Mouse (Mus musculus) C2C12 (cell line): ENCODE results near the gene Cdc42ep4. TPM values are rescaled to one million over a fixed set of nuclear protein-coding genes. Genes with fewer than 3 reads are reported as not detected.

Experiments used
- H3K27me3 ChIP-seq: one replicate; pipeline ENCODE4 v1.6.1; 2011; ENCODE audit not compliant: control insufficient read depth, insufficient read depth, insufficient read length
- H3K36me3 ChIP-seq: one replicate; pipeline ENCODE4 v1.6.1; 2011; ENCODE audit not compliant: control insufficient read depth, insufficient read depth
- H3K4me3 ChIP-seq: one replicate; pipeline ENCODE4 v1.5.1; 2011; ENCODE audit warnings: mild to moderate bottlenecking, control low read depth; ENCODE audit not compliant: poor library complexity, insufficient read depth, severe bottlenecking
- H3K79me2 ChIP-seq: one replicate; pipeline ENCODE4 v1.6.1; 2011; ENCODE audit not compliant: control insufficient read depth, insufficient read depth
- H3K79me3 ChIP-seq: one replicate; pipeline ENCODE4 v1.6.1; 2011; ENCODE audit warnings: low read depth, control low read depth
- H3ac ChIP-seq: one replicate; pipeline ENCODE3; 2011; ENCODE audit warnings: low read depth; ENCODE audit not compliant: control insufficient read depth, insufficient read length
- CEBPB ChIP-seq: IDR thresholded peaks from one replicate; pipeline ENCODE4 v1.6.1; 2011; ENCODE audit warnings: low read depth, mild to moderate bottlenecking, control low read depth, moderate library complexity
- CTCF ChIP-seq: IDR thresholded peaks from one replicate; pipeline ENCODE4 v1.5.1; 2011; ENCODE audit not compliant: control insufficient read depth, insufficient read depth, insufficient read length
- FOSL1 ChIP-seq: IDR thresholded peaks from one replicate; pipeline ENCODE4 v1.8.0; 2011; ENCODE audit warnings: mild to moderate bottlenecking, low read length; ENCODE audit not compliant: poor library complexity, insufficient read depth, severe bottlenecking
- MAX ChIP-seq: IDR thresholded peaks from one replicate; pipeline ENCODE4 v1.6.1; 2011; ENCODE audit warnings: mild to moderate bottlenecking, control low read depth
- MYOD1 ChIP-seq: IDR thresholded peaks from one replicate; pipeline ENCODE4 v1.6.1; 2011; ENCODE audit warnings: low read depth; ENCODE audit not compliant: control insufficient read depth, insufficient read length
- MYOG ChIP-seq: IDR thresholded peaks from one replicate; pipeline ENCODE4 v1.6.1; 2011; ENCODE audit not compliant: control insufficient read depth, insufficient read length; ENCODE audit errors: extremely low read depth
- USF1 ChIP-seq: IDR thresholded peaks from one replicate; pipeline ENCODE4 v1.6.1; 2011; ENCODE audit warnings: low read depth, mild to moderate bottlenecking, control low read depth, moderate library complexity
- polyA plus RNA-seq: library from polyadenylated mRNA; unstranded; fragments of >200 nt; fragmentation: generic; extraction: Trizol; gene quantifications from one replicate; pipeline ENCODE4 v1.2.1, GENCODE M21; 2012; ENCODE audit warnings: missing spikeins

The Cdc42ep4 gene
- polyA plus RNA-seq, 1 experiment = 13.0 TPM

GRCm38 (mm10) chr11:113795846-113796245 is 44.2 kb upstream of the Cdc42ep4 start:
- no peaks in the 10 kb centered on the region for H3K36me3 ChIP-seq
- H3K79me2 ChIP-seq = no peaks in the 10 kb centered on the region
- peaks cover 4% of the 10 kb centered on the region for H3K27me3 ChIP-seq
- no peaks in the 10 kb centered on the region for H3K79me3 ChIP-seq
- no peak overlapping the region for H3K4me3 ChIP-seq
- no peak overlapping the region for H3ac ChIP-seq
- TF ChIP-seq USF1 = no peak
- TF ChIP-seq MYOG = no peak
- no peak for TF ChIP-seq CTCF
- no peak for TF ChIP-seq CEBPB
- TF ChIP-seq MAX = no peak
- TF ChIP-seq MYOD1 = no peak
- no peak for TF ChIP-seq FOSL1

- TF ChIP-seq MYOD1 (no peak), MYOG (no peak), MAX (no peak), CEBPB (no peak), CTCF (no peak), USF1 (no peak), FOSL1 (no peak)
- Histone ChIP-seq H3ac (no peak overlapping the region), H3K79me2 (no peaks in the 10 kb centered on the region), H3K36me3 (no peaks in the 10 kb centered on the region), H3K4me3 (no peak overlapping the region), H3K27me3 (peaks cover 4% of the 10 kb centered on the region), H3K79me3 (no peaks in the 10 kb centered on the region)
Observed at GRCm38 (mm10) chr11:113791357-113792215, 39.9 kb upstream of the Cdc42ep4 start.

GRCm38 (mm10) chr11:113789101-113789500 is 37.4 kb upstream of the Cdc42ep4 start:
- TF ChIP-seq CEBPB (no peak), USF1 (no peak), MYOG (no peak), CTCF (no peak), FOSL1 (no peak), MYOD1 (no peak), MAX (no peak)
- H3ac ChIP-seq = no peak overlapping the region
- H3K36me3 ChIP-seq = no peaks in the 10 kb centered on the region
- no peaks in the 10 kb centered on the region for H3K79me2 ChIP-seq
- no peak overlapping the region for H3K4me3 ChIP-seq
- H3K79me3 ChIP-seq = no peaks in the 10 kb centered on the region
- peaks cover 4% of the 10 kb centered on the region for H3K27me3 ChIP-seq

DNA sequence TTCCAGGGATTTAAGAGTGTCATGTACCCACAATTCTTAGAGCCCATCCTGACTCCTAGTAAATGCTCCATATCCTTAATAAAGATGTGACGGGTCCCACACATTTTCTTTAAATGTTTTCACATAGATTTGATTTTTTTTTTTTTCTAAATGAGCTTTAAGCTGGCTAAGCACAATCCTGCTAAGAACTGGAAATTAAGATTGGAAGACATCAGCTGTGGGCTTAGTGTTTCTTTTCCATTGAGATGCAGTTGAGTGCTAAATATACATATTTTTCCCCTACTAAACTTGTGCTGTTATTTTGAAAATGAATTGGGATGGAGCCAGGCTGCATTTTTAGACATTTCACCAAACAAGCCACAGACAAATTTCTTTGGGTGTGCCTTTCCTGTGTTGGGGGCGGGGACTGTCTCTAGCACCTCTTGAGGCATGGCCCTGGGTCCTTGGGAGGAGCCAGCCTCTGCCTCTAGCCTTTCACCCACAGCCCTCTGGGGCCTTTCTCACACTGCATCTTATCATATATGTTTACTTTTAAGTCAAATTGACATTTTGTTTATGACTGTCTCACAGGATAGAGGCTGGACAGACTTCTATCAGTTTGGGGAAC is 36.6 kb upstream of the Cdc42ep4 start:
- Histone ChIP-seq H3K79me3 (no peaks in the 10 kb centered on the region), H3K36me3 (no peaks in the 10 kb centered on the region), H3K27me3 (peaks cover 4% of the 10 kb centered on the region), H3K4me3 (no peak overlapping the region), H3ac (no peak overlapping the region), H3K79me2 (no peaks in the 10 kb centered on the region)
- TF ChIP-seq CEBPB (no peak), MAX (no peak), USF1 (no peak), MYOD1 (no peak), FOSL1 (no peak), MYOG (no peak), CTCF (no peak)

DNA sequence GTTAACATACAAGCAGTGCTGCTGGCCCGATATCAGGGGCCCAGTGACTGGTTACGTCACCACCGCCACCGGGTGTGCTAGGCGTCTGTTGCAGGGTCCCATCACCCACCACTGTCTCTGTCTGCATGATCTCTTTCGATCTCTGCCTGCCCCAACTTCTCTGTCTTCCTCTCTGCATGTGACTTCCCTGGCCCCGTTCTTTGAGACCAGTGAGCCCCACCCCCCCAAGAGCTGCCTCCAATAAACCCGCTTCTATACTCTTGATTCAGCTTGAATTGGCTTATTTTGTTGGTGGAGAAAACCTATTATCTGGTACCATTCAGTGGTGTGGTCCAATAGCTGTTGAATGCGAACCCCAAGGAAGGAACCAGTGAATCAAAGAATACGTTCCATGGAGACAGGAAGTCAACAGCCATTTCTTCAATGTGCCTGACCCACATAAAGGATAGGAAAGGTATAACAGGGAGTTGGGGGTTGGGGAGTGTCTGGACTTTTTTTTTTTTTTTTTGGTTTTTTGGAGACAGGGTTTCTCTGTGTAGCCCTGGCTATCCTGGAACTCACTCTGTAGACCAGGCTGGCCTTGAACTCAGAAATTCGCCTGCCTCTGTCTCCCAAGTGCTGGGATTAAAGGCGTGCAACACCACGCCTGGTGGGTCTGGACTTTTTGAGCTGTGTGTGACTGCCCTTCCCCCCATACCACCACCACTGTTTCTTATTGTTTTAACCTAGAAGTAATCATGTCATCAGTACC is 35.9 kb upstream of the Cdc42ep4 start:
- no peak overlapping the region for H3K4me3 ChIP-seq
- H3K36me3 ChIP-seq = no peaks in the 10 kb centered on the region
- H3K27me3 ChIP-seq = peaks cover 4% of the 10 kb centered on the region
- no peak overlapping the region for H3ac ChIP-seq
- no peak for TF ChIP-seq CEBPB
- no peak for TF ChIP-seq FOSL1
- no peak for TF ChIP-seq CTCF
- no peak for TF ChIP-seq USF1
- no peak for TF ChIP-seq MYOG
- no peak for TF ChIP-seq MYOD1
- no peak for TF ChIP-seq MAX
- no peaks in the 10 kb centered on the region for H3K79me3 ChIP-seq
- no peaks in the 10 kb centered on the region for H3K79me2 ChIP-seq
